Mouse (Mus musculus) cerebellum, adult 9-10 months (tissue): ENCODE data around the gene Spef1.
A peak's percentile ranks its signal among the peaks of the same experiment; 100 is the strongest.

ENCODE experiments used
- DNase-seq: peaks from one replicate; pipeline ENCODE4 v3.0.0; 2022

The Spef1 gene

GRCm38 (mm10) chr2:131171401-131172104, 15.5 kb downstream of the Spef1 start:
- DNase-seq: no peak

DNA sequence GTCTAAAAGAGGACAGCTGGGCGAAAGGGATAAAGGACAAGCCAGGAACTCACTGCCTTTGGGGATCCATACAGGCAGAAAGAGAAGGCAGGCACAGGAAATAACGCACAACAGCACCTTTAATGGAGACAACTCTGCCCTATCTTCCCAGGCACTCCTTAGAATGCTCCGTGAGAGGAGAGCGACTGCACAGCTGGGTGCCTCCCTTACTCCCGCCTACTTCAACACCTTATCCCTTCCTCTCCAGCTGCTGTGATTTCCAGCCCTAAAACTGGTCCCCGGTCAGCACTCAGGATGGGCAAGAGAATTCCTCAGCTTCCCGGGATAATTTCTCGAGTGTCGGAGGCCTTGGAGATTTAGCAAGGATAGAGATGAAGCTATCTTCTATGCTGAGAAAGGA, 16.1 kb downstream of the Spef1 start:
- no peak for DNase-seq

GRCm38 (mm10) chr2:131168914-131169313, 18.2 kb downstream of the Spef1 start:
- DNase-seq: no peak

GRCm38 (mm10) chr2:131167984-131168383, 19.1 kb downstream of the Spef1 start:
- no peak for DNase-seq

- DNase-seq: no peak
These were observed 20.9 kb downstream of the Spef1 start for GRCm38 (mm10) chr2:131166172-131166571.

- no peak for DNase-seq
These were observed 23.2 kb downstream of the Spef1 start for GRCm38 (mm10) chr2:131163924-131164323.

DNA sequence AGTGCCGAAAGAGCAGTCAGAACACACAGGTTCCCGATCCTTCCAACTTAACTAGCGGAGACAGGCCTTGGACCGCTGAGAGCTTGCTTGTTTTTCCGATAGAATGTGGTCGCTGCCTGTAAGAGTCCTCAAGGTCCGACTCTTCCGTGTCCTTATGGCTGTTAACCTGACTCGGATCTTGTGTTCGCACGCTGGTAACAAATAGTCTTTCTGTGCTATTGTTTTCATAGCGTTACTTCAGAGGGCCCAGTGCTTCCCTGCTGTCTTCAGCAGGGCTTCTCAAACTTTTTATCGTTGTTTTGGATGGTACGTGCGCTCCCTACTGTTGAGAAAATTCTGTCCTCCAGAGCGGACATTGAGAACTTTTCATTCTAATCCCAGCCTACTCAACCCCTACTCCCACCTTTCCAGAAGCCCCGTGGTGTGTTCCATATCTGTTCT, 26.4 kb downstream of the Spef1 start:
- no peak for DNase-seq

DNA sequence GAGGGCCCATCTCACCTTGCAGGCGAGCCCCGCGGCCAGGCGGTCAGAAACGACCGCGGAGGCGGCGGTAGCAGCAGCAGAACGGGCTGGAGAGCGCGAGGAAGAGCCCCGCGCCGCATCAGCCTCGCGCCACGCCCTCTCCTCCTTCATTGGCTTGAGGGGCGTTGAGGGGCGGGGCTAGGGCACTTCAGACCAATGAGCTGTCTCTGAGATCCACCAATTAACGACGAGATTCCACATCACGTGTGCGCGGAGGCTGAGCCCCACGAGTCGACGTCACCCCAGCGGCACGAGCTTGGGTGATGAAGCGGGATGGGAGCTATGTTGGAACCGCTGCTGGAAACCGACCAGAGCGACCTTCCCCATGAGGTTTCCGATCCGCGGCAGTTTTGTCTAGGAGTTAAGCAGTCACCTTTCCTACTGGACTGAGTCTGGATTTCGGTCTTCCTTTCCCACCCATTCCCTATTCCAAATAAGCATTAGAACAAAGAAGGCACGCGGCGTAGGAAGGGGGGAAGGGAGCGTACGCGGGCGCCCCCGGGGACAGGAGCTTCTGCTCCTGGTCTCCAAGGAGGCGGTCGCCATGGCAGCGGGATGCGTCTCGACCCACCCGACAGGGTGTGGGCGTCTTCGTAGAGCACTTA, 27.0 kb downstream of the Spef1 start, which contains the start of gene 1700037H04Rik:
Gene 1700037H04Rik (minus strand): TSS at position 144 of the 644 bp plus-strand sequence.
- peak; percentile 97 for DNase-seq

DNA sequence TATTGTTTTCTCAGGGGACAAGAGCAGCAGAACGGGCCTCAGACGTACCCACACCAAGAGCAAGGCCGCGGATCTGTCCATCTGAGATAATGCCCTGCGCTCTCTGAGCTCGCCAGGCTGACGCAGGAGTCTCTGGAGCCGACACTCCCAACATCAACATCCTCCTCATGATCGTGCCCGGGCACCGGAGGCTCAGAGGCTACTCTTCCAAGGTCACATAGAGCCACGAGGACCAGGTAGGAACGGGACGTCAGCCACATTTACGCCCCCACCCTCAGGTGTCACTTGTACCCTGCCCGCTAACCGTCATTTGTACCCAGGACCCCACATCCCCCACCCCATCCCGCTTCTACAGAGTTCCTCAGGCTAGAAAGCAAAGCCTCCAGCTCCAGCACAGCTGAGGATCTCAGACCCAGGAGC, 27.6 kb downstream of the Spef1 start:
- DNase-seq: no peak

- no peak for DNase-seq
These were observed 30.1 kb downstream of the Spef1 start for GRCm38 (mm10) chr2:131156987-131157386.

DNA sequence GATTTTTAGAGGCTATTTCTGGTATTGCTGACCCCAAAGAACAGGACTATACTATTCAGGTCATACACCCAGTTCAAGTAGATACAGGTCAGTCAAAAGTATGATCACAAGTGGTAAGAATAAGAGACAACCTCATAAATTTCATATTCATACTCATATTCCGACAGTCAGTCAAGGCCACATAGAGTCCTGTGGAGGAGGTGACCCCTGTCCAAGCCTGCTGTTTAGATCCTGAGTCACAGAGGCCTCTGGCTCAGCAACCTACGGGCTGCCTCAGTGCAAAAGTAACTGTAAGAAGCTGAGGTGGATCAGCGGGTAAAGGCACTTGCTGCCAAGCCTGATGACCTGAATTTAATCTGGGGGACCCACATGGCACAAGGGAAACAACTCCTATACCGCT, 33.0 kb downstream of the Spef1 start:
- DNase-seq: no peak

- no peak for DNase-seq
These were observed 34.8 kb downstream of the Spef1 start for GRCm38 (mm10) chr2:131152166-131152730.

DNA sequence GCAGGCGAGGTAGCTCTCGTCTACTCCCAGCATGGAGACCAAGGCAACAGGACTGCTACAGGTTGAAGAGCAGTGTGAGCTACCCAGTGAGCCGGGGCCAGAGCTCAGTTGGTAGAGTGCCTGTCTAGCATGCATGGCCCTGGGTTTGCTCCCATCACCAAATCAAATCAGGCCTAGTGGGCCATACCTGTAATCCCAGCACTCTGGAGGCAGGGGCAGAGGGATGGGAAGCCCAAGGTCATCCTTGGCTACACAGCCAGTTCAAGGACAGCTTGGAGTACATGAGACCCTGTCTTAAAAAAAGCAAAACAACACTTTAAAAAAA, 37.9 kb downstream of the Spef1 start:
- DNase-seq: no peak

- no peak for DNase-seq
These were observed 38.5 kb downstream of the Spef1 start for GRCm38 (mm10) chr2:131148353-131149253.

GRCm38 (mm10) chr2:131147043-131147365, 40.1 kb downstream of the Spef1 start:
- DNase-seq: no peak

- DNase-seq: no peak
These were observed 40.7 kb downstream of the Spef1 start for GRCm38 (mm10) chr2:131146193-131147042.

DNA sequence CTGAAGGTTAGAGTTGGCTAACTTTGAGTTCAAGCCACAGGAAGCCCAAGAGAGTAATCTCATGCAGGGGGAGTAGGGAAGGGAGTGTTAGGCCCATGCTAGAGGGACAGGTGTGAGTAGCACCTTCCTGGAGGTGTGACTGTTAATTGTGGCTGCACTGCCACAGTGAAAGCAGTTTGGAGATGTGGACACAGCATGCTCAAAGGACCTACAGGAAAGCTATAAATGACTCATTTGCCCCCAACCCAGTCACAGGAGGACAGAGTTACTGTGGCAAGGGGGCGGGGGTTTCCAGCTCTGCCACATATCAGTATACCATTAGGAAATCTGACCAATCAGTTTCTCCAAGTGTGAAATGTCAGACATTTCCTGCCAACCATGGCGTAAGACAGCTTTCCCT, 41.5 kb downstream of the Spef1 start:
- DNase-seq: no peak

DNA sequence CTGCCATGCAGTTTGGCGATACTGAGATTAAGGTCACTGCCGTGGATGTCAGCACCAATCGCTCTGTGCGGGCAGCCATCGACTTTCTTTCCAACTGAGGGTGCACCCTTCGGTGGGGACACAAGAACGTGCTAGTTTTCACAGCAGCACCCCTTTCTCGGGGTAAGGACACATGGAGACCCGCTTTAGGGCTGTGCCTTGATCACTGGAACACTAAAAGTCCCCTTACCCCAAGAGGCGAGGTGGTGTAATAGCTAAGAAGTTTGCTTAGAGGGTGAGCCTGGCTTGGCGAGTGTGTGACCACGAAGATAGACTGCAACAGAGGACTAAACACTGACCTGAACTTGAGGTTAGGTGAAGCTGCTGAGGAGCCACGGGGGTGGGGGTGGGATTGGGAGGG, 42.0 kb downstream of the Spef1 start:
- no peak for DNase-seq

DNA sequence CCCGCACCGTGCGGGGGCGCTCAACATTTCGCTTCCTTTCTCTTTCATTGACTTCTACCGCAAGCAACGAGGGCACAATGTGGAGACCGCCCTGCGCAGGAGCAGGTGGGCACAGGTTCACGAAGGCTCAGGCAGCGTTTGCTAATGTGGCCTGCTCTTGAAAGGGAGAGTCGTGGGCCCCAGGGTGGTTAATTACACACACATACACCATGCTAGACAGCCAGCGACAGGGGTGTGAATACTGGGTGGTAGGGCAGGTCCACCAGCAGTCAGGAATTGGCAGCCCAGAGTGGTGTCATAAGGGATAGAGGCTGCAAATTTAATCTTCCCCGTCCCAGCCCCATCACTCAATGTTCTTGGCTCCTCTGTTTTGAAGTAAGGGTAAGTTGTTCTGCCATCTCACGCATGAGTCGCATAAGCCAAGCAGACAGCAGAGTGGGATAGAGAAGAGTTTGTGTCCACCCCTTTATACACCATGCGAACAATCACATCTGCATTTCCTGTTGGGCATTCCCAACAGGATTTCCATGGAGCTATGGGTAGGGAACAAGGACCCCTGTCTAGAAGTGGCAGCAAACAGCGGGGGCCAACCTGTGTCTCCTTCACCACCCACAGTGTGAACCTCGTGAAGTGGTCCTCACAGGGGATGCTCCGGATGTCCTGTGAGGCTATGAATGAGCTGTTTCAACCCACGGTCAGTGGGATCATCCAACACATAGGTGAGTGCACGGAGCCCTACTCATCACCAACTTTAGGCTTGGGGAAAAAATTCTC, 43.9 kb downstream of the Spef1 start:
- DNase-seq: no peak

DNA sequence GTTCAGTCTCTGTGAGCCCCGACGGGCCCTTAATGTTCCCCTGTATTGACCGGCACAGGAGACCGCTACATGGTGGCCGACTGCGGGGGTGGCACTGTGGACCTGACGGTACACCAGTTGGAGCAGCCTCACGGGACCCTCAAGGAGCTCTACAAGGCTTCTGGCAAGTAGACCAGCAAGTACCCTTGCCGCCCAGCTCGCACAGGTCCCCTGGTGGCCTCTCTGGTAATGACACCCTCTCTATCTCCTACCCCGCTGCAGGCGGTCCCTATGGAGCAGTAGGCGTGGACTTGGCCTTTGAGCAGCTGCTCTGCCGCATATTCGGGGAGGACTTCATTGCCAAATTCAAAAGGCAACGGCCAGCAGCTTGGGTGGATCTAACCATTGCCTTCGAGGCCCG, 44.5 kb downstream of the Spef1 start:
- no peak for DNase-seq

DNA sequence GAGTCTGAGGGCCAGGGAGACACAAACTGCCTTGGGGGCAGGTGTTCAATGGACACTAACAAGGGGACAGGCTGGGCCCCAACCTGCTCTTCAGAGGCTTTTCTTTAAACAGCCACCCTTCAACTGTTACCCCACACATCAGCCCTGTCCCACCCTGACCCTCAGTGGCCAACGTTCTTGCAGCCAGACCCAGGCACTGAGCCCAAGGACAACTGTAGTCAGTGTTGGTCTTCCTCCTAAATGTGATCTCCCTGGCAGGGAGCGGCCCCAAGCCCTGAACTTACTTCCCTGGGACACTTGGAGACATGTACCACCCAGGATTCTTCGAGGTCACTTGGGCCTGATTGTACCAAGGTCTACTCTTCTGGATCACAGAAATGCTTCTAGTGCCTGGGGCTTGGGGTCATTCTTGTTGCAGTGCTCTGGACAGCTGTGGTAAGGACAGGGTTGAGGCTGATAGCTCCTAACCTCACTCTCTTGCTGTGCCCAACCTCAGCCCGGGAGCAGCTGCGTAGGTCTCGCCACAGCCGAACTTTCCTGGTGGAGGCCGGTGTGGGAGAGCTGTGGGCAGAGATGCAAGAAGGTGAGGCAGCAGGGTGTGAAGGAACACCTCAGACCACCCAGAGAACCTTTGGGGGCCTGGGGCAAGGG, 45.6 kb downstream of the Spef1 start:
- DNase-seq: no peak
